In genomic region chr14:74255000-74255399, GRCm38 (mm10) we compare ENCODE assay signal across 17 mouse cellular contexts.
"Had no signal": no experiment of that assay in that cellular context is flagged by ENCODE, and none has a peak within 500 bp of the region (broad histone marks: within the 10 kb centered on the region; RNA-seq: fewer than 3 reads in every experiment).

No protein-coding gene starts in this region.

- DNase-seq: left cerebral cortex, postnatal 4 days; liver; liver, embryonic 13.5 days; liver, postnatal 0 days; lung, adult 18-20 months; lung, adult 2 months; lung, embryonic 14.5 days; lung, postnatal 10 days; lung, postnatal 14 days; lung, postnatal 36 days; lung, postnatal 4 days; midbrain, embryonic 14.5 days had no signal

- ATAC-seq: liver, embryonic 12.5 days; liver, postnatal 0 days; lung, postnatal 0 days; midbrain, embryonic 13.5 days; midbrain, embryonic 15.5 days; midbrain, embryonic 16.5 days had no signal
